ENCODE assay signal across 15 mouse cellular contexts in genomic region chr8:11055557-11056174, GRCm38 (mm10). TPM values are rescaled to one million over a fixed set of nuclear protein-coding genes. Genes with fewer than 3 reads are reported as not detected.
DNase-seq lines count a peak whose midpoint lies in the region; ATAC-seq lines count a peak whose summit lies in the region.
"Had no signal": no experiment of that assay in that cellular context is flagged by ENCODE, and none has a peak within 500 bp of the region (broad histone marks: within the 10 kb centered on the region; RNA-seq: fewer than 3 reads in every experiment).

No protein-coding gene starts in this region.

- H3K27ac ChIP-seq in intestine, embryonic 14.5 days (ENCODE audit: low read depth): peak overlapping the region; percentile 69
- H3K27ac ChIP-seq in liver, embryonic 15.5 days (replicated peaks): peak overlapping the region; percentile 53; the same call in 1 of the 2 replicates
- H3K27ac ChIP-seq: hindbrain, postnatal 0 days; left cerebral cortex, adult 2 months had no signal

- no peaks in the 10 kb centered on the region for H3K27me3 ChIP-seq in intestine, embryonic 14.5 days (replicated peaks; ENCODE audit: control insufficient read depth, insufficient read depth, low read length)
- no peaks in the 10 kb centered on the region for H3K27me3 ChIP-seq in liver, embryonic 15.5 days

- peak; percentile 69 for DNase-seq in intestine, embryonic 14.5 days (ENCODE audit: low spot score)
- peak; percentile 36 for DNase-seq in kidney, adult 18-20 months
- peak; percentile 73 for DNase-seq in large intestine, adult 2 months (ENCODE audit: low read depth, low spot score)
- DNase-seq in cerebellum, adult 18-20 months: no peak
- DNase-seq in c-Kit-positive CD71-positive TER-119-positive erythroid progenitor cells, embryonic 14.5 days (ENCODE audit: low spot score): no peak
- DNase-seq in neural tube, embryonic 10.5 days (ENCODE audit: extremely low spot score, low spot score): no peak
- no peak for DNase-seq in adrenal gland, postnatal 36 days
- DNase-seq: cerebellum, postnatal 36 days; gastrocnemius, postnatal 25 days; heart, postnatal 10 days; lung, postnatal 14 days had no signal

- no peak overlapping the region for H3K4me2 ChIP-seq in intestine, embryonic 14.5 days (ENCODE audit: low read length)
- H3K4me2 ChIP-seq in liver, embryonic 15.5 days: peak overlapping the region; percentile 16; the same call in 1 of the 2 replicates

- no peaks in the 10 kb centered on the region for H3K36me3 ChIP-seq in intestine, embryonic 14.5 days (ENCODE audit: control insufficient read depth, insufficient read depth, low read length)
- no peaks in the 10 kb centered on the region for H3K36me3 ChIP-seq in liver, embryonic 15.5 days (replicated peaks)

- ATAC-seq in intestine, embryonic 14.5 days (replicated peaks; ENCODE audit: low FRiP score, low TSS enrichment, low read depth): peak; percentile 94
- ATAC-seq in liver, embryonic 15.5 days (ENCODE audit: insufficient read depth): peak; percentile 85
- ATAC-seq: forebrain, embryonic 16.5 days; hindbrain, postnatal 0 days had no signal

- H3K4me3 ChIP-seq in intestine, embryonic 14.5 days (ENCODE audit: low read depth, low read length): no peak overlapping the region
- H3K4me3 ChIP-seq in liver, embryonic 15.5 days (replicated peaks): no peak overlapping the region
- H3K4me3 ChIP-seq: left cerebral cortex, adult 2 months had no signal

- no peak overlapping the region for H3K9ac ChIP-seq in intestine, embryonic 14.5 days (ENCODE audit: low read length)
- H3K9ac ChIP-seq in liver, embryonic 15.5 days: no peak overlapping the region

- 54% methylated on average over 16 of the region's 16 CpGs for WGBS in intestine, embryonic 14.5 days
- WGBS in large intestine, adult 2 months: 27% methylated on average over 16 of the region's 16 CpGs
- 64% methylated on average over 16 of the region's 16 CpGs for WGBS in liver, embryonic 15.5 days (ENCODE audit: insufficient replicate concordance)

- peaks cover 12% of the 10 kb centered on the region; the same call in 1 of the 2 replicates for H3K4me1 ChIP-seq in intestine, embryonic 14.5 days (replicated peaks; ENCODE audit: control insufficient read depth, insufficient read depth, low read length)
- H3K4me1 ChIP-seq in liver, embryonic 15.5 days (replicated peaks): peaks cover 4% of the 10 kb centered on the region

- H3K9me3 ChIP-seq in intestine, embryonic 14.5 days (ENCODE audit: control insufficient read depth, low read length): no peaks in the 10 kb centered on the region
- no peaks in the 10 kb centered on the region for H3K9me3 ChIP-seq in liver, embryonic 15.5 days (replicated peaks)

RNA-seq across cellular contexts. Expression of gene Irs2, which starts 47.4 kb away (rescaled TPM):
- polyA plus RNA-seq in intestine, embryonic 14.5 days (2014; fragmentation: Nextera tagmentation; extraction: Ambion mirVana): 4.5 and 5.5 TPM in 2 replicates
- polyA plus RNA-seq in large intestine, adult 2 months (2012; rRNA removed): 5.9 and 11.2 TPM in 2 replicates
- polyA plus RNA-seq in liver, embryonic 15.5 days (2015; fragmentation: Nextera tagmentation; extraction: Ambion mirVana): 4.0 and 5.2 TPM in 2 replicates
- total RNA-seq in adrenal gland, postnatal 36 days (2021): 10 to 100 TPM; 47.4 to 60.1 TPM

Comparison
In these comparisons a context has a peak if more than half of its experiments do, and no peak if none do; other contexts are left out.
1. DNase-seq: peak in intestine, embryonic 14.5 days (single experiment), kidney, adult 18-20 months (single experiment) and large intestine, adult 2 months (single experiment); none in cerebellum, adult 18-20 months (0 of 2), c-Kit-positive CD71-positive TER-119-positive erythroid progenitor cells, embryonic 14.5 days (single experiment), neural tube, embryonic 10.5 days (single experiment) and adrenal gland, postnatal 36 days (0 of 2).